Mouse (Mus musculus) MEL (cell line): ENCODE measurements around the gene Gm3646. TPM values are rescaled to one million over a fixed set of nuclear protein-coding genes. Genes with fewer than 3 reads are reported as not detected.

Experiments used
- DNase-seq: peaks from one replicate; pipeline ENCODE4 v3.0.0; 2011; ENCODE audit warnings: low read depth, low spot score
- H3K27ac ChIP-seq: 2 replicates; pipeline ENCODE4 v1.5.1; 2012; ENCODE audit warnings: low read depth, mild to moderate bottlenecking, control low read depth, low read length, moderate library complexity; ENCODE audit not compliant: control insufficient read depth
- H3K27me3 ChIP-seq, 2 experiments: fragments of 150-350 bp in 1 of 2; sonication (generic) in 1 of 2; 2 replicates each; pipeline ENCODE4 v1.6.1; 2012; ENCODE audit warnings: low read length in 2 of 2, mild to moderate bottlenecking in 2 of 2, improper control_type of control experiment in 1 of 2, moderate library complexity in 1 of 2; ENCODE audit not compliant: insufficient read depth in 2 of 2, control insufficient read depth in 1 of 2
- H3K36me3 ChIP-seq, 2 experiments: 2 replicates each; pipeline ENCODE4 v1.6.1; 2012 to 2014; ENCODE audit warnings: low read length in 2 of 2, improper control_type of control experiment in 1 of 2, inconsistent platforms in 1 of 2, mild to moderate bottlenecking in 1 of 2; ENCODE audit not compliant: insufficient read depth in 2 of 2, control insufficient read depth in 1 of 2
- H3K4me1 ChIP-seq, 2 experiments: fragments of 150-350 bp in 1 of 2; sonication (generic) in 1 of 2; 2 replicates each; pipeline ENCODE4 v1.6.1; 2012; ENCODE audit warnings: low read length in 2 of 2, improper control_type of control experiment in 1 of 2, mild to moderate bottlenecking in 1 of 2; ENCODE audit not compliant: insufficient read depth in 2 of 2, control insufficient read depth in 1 of 2
- H3K4me3 ChIP-seq, 2 experiments: fragments of 150-350 bp in 1 of 2; sonication (generic) in 1 of 2; 2 replicates each; pipeline ENCODE4 v1.5.1; 2012; ENCODE audit warnings: low read depth in 2 of 2, low read length in 2 of 2, mild to moderate bottlenecking in 2 of 2, moderate library complexity in 2 of 2, control low read depth in 1 of 2, improper control_type of control experiment in 1 of 2; ENCODE audit not compliant: control insufficient read depth in 1 of 2, insufficient read depth in 1 of 2
- H3K79me2 ChIP-seq: 2 replicates; pipeline ENCODE4 v1.6.1; 2012; ENCODE audit warnings: mild to moderate bottlenecking, low read length, moderate library complexity; ENCODE audit not compliant: control insufficient read depth, poor library complexity, insufficient read depth
- H3K9ac ChIP-seq: 2 replicates; pipeline ENCODE4 v1.6.1; 2012; ENCODE audit warnings: low read depth, mild to moderate bottlenecking, control low read depth, low read length, moderate library complexity; ENCODE audit not compliant: control insufficient read depth, poor library complexity, severe bottlenecking
- H3K9me3 ChIP-seq: fragments of 150-350 bp; sonication (generic); replicated peaks from 2 replicates; pipeline ENCODE4 v1.6.1; 2012; ENCODE audit warnings: mild to moderate bottlenecking, low read length, improper control_type of control experiment, moderate library complexity; ENCODE audit not compliant: insufficient read depth
- CHD2 ChIP-seq: IDR thresholded peaks from 2 replicates; pipeline ENCODE4 v1.6.1; 2011; ENCODE audit warnings: low read length, improper control_type of control experiment
- GABPA ChIP-seq: IDR thresholded peaks from 2 replicates; pipeline ENCODE4 v1.6.1; 2012; ENCODE audit warnings: low read depth, mild to moderate bottlenecking, inconsistent platforms, low read length, improper control_type of control experiment, moderate library complexity
- KAT2A ChIP-seq: conservative IDR thresholded peaks from 2 replicates; pipeline ENCODE4 v1.6.1; 2012; ENCODE audit warnings: low read depth, low read length, improper control_type of control experiment, inconsistent platforms
- MAZ ChIP-seq: IDR thresholded peaks from 2 replicates; pipeline ENCODE4 v1.6.1; 2012; ENCODE audit warnings: low read depth, mild to moderate bottlenecking, inconsistent platforms, low read length, improper control_type of control experiment
- MXI1 ChIP-seq: IDR thresholded peaks from 2 replicates; pipeline ENCODE4 v1.6.1; 2011; ENCODE audit warnings: mild to moderate bottlenecking, low read depth, low read length, improper control_type of control experiment
- MYB ChIP-seq: IDR thresholded peaks from 2 replicates; pipeline ENCODE4 v1.6.1; 2011; ENCODE audit warnings: mild to moderate bottlenecking, low read depth, low read length, improper control_type of control experiment
- MYC ChIP-seq: IDR thresholded peaks from 2 replicates; pipeline ENCODE4 v1.6.1; 2011; ENCODE audit warnings: low read depth, mild to moderate bottlenecking, low read length, improper control_type of control experiment, moderate library complexity
- NRF1 ChIP-seq: IDR thresholded peaks from 2 replicates; pipeline ENCODE4 v1.6.1; 2014; ENCODE audit warnings: low read depth, mild to moderate bottlenecking, inconsistent platforms, low read length, improper control_type of control experiment, moderate library complexity; ENCODE audit not compliant: poor library complexity, insufficient read depth, severe bottlenecking
- RAD21 ChIP-seq: IDR thresholded peaks from 2 replicates; pipeline ENCODE4 v1.6.1; 2011; ENCODE audit warnings: mild to moderate bottlenecking, low read depth, low read length, improper control_type of control experiment
- RCOR1 ChIP-seq: IDR thresholded peaks from 2 replicates; pipeline ENCODE4 v1.6.1; 2012; ENCODE audit warnings: low read depth, mild to moderate bottlenecking, inconsistent platforms, low read length, improper control_type of control experiment
- TBP ChIP-seq: IDR thresholded peaks from 2 replicates; pipeline ENCODE4 v1.8.0; 2011; ENCODE audit warnings: low read depth, low read length, improper control_type of control experiment
- USF1 ChIP-seq: IDR thresholded peaks from 2 replicates; pipeline ENCODE4 v1.6.1; 2014; ENCODE audit warnings: low read depth, mild to moderate bottlenecking, inconsistent platforms, low read length, improper control_type of control experiment, moderate library complexity
- USF2 ChIP-seq, 2 experiments: IDR thresholded peaks; 2 replicates each; pipeline ENCODE4 v1.6.1; 2011 to 2012; ENCODE audit warnings: improper control_type of control experiment in 2 of 2, low read length in 2 of 2, borderline replicate concordance in 1 of 2, inconsistent platforms in 1 of 2, low read depth in 1 of 2, mild to moderate bottlenecking in 1 of 2; ENCODE audit not compliant: insufficient read depth in 1 of 2
- ZKSCAN1 ChIP-seq: IDR thresholded peaks from 2 replicates; pipeline ENCODE4 v1.6.1; 2012; ENCODE audit warnings: low read depth, mild to moderate bottlenecking, inconsistent platforms, low read length, improper control_type of control experiment, moderate library complexity
- ZMIZ1 ChIP-seq: IDR thresholded peaks from 2 replicates; pipeline ENCODE4 v1.6.1; 2012; ENCODE audit warnings: low read depth, mild to moderate bottlenecking, inconsistent platforms, low read length, improper control_type of control experiment, moderate library complexity
- polyA plus RNA-seq, 2 experiments: library from polyadenylated mRNA; stranded (reverse) in 1 of 2; unstranded in 1 of 2; fragments of >175 nt in 1 of 2; fragments of >200 nt in 1 of 2; gene quantifications; 2 replicates each; pipeline versions ENCODE4 v1.2.1 to v1.2.4; 2012; ENCODE audit warnings: low replicate concordance in 2 of 2, low read depth in 1 of 2; ENCODE audit not compliant: insufficient read length in 2 of 2, insufficient read depth in 1 of 2, missing spikeins in 1 of 2
- total RNA-seq: library from RNA; depleted of rRNA; stranded (reverse); fragments of 300-350 nt; gene quantifications from 2 replicates; pipeline ENCODE4 v1.2.3, GENCODE M21; 2012

The Gm3646 gene
- total and polyA plus RNA-seq, 3 experiments = not detected

GRCm38 (mm10) chr1:39762025-39762370 lies 43.1 kb downstream of the Gm3646 start:
- peak; percentile 18 for DNase-seq
- H3K4me1 ChIP-seq = no peaks in the 10 kb centered on the region
- H3K27ac ChIP-seq = no peak overlapping the region

GRCm38 (mm10) chr1:39761211-39762024 lies 43.7 kb downstream of the Gm3646 start:
- H3K4me1 ChIP-seq = no peaks in the 10 kb centered on the region
- TF ChIP-seq KAT2A (no peak), GABPA (no peak), MYC (no peak), USF2 (IDR thresholded peaks at IDR 0.05; ENCODE audit: borderline replicate concordance in 1 of 2, insufficient read depth in 1 of 2, low read depth in 1 of 2, low read length in 2 of 2) (no peak), MYB (no peak), CHD2 (no peak)
- H3K27me3 ChIP-seq = no peaks in the 10 kb centered on the region
- no peak overlapping the region for H3K27ac ChIP-seq
- no peak for DNase-seq
- H3K9ac ChIP-seq = no peak overlapping the region
- no peak overlapping the region for H3K4me3 ChIP-seq
- H3K9me3 ChIP-seq = no peaks in the 10 kb centered on the region
- H3K79me2 ChIP-seq = no peaks in the 10 kb centered on the region
- no peaks in the 10 kb centered on the region for H3K36me3 ChIP-seq

More at GRCm38 (mm10) chr1:39762025-39762370, 43.1 kb downstream of the Gm3646 start:
- Histone ChIP-seq H3K4me3 (no peak overlapping the region), H3K36me3 (no peaks in the 10 kb centered on the region)
- TF ChIP-seq NRF1 = no peak
- no peak for TF ChIP-seq MAZ
- TF ChIP-seq ZMIZ1 = no peak
- no peak for TF ChIP-seq CHD2
- no peak for TF ChIP-seq RCOR1
- no peak for TF ChIP-seq MXI1
- no peak for TF ChIP-seq USF1
- no peak for TF ChIP-seq TBP
- TF ChIP-seq, all 39 proteins: peak for 0
- no peaks in the 10 kb centered on the region for H3K9me3 ChIP-seq
- H3K9ac ChIP-seq = no peak overlapping the region
- no peaks in the 10 kb centered on the region for H3K27me3 ChIP-seq
- H3K79me2 ChIP-seq = no peaks in the 10 kb centered on the region

- no peak overlapping the region for H3K27ac ChIP-seq
- H3K36me3 ChIP-seq = no peaks in the 10 kb centered on the region
- H3K27me3 ChIP-seq = no peaks in the 10 kb centered on the region
- no peak for TF ChIP-seq RAD21
- no peak for TF ChIP-seq ZMIZ1
- TF ChIP-seq ZKSCAN1 = no peak
- DNase-seq = no peak
- H3K9me3 ChIP-seq = no peaks in the 10 kb centered on the region
- H3K9ac ChIP-seq = no peak overlapping the region
- H3K4me1 ChIP-seq = no peaks in the 10 kb centered on the region
- no peak overlapping the region for H3K4me3 ChIP-seq
- no peaks in the 10 kb centered on the region for H3K79me2 ChIP-seq
These were observed 44.9 kb downstream of the Gm3646 start for GRCm38 (mm10) chr1:39760181-39760715.
